Mouse (Mus musculus) kidney, adult 2 months (tissue): ENCODE measurements around the gene Tead4.

Source experiments
- CTCF ChIP-seq: fragments of 200-500 bp; conservative IDR thresholded peaks from 2 replicates; pipeline ENCODE4 v1.5.1; 2011; ENCODE audit warnings: low read depth, mild to moderate bottlenecking, control low read depth, low read length, moderate library complexity, mixed read lengths; ENCODE audit not compliant: insufficient read depth, insufficient read length
- POLR2A ChIP-seq: fragments of 200-500 bp; IDR thresholded peaks from one replicate; pipeline ENCODE4 v1.6.1; 2011; ENCODE audit warnings: low read depth, low read length, control low read depth

DNA sequence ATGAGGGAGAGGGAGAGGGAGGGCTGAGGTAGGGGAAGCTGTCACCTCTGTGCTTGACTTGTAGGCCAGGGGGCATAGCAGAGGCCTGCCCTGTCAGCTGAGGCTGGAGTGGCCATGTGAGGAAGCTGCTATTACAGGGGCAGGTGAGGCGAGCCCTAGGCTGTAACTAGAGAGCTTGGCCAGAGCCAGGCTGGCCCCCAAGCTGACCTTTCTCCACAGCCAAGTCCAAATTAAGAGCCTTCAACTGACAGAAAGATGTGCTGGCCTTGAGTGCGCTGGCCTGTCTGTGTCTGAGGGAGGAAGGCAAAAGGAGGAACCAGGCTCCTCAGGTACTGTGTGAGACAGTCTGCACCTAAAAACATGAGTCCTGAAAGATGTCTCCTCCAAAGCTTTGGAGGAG lies 47.5 kb downstream of the Tead4 start:
- TF ChIP-seq CTCF (no peak), POLR2A (no peak)
